10 mouse cellular contexts compared by ENCODE assay signal in the genomic region with DNA sequence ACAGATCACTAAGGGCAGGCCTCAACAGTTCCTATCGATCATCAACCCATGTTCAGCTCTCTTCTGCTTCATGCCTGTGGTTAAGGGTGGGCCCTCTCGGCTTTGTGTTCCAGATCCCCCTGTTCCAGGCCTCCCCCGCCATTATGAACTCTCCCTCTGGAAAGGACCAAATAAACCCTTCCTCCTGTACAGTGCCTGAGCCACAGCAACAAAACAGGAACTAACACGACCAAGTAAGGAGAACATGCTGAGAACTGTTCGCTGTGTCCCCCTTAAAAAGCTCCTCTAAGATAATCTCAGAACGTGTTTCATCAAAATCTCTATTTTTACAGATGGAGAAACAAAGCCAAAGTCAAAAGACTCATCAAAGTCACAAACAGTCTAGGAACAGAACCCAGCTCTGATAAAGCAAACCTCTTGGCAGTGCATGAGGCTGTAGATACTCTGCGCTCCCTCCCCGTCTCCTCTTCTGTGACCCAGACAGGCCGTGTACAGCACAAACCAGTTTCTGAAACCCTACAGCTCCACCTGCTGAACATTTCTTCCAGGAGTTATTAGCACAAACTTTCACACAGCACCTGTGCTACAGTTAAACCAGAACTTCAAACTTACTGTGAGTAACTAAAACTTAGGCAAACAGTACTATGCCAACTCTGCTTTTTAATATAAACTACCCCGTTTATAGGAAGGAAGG. TPM values are rescaled to one million over a fixed set of nuclear protein-coding genes. Genes with fewer than 3 reads are reported as not detected.
DNase-seq lines count a peak whose midpoint lies in the region; ATAC-seq lines count a peak whose summit lies in the region.
"Had no signal": no experiment of that assay in that cellular context is flagged by ENCODE, and none has a peak within 500 bp of the region (broad histone marks: within the 10 kb centered on the region; RNA-seq: fewer than 3 reads in every experiment).

No protein-coding gene starts in this region.

- H3K4me2 ChIP-seq in heart, embryonic 11.5 days, result no peak overlapping the region
- no peak overlapping the region for H3K4me2 ChIP-seq in heart, embryonic 15.5 days
- H3K4me2 ChIP-seq: limb, embryonic 15.5 days had no signal

- no peaks in the 10 kb centered on the region for H3K9me3 ChIP-seq in heart, embryonic 11.5 days (replicated peaks; ENCODE audit: control insufficient read depth, low read length)
- H3K9me3 ChIP-seq in heart, embryonic 15.5 days (replicated peaks), result no peaks in the 10 kb centered on the region
- H3K9me3 ChIP-seq: limb, embryonic 15.5 days had no signal

- peaks cover 15% of the 10 kb centered on the region for H3K4me1 ChIP-seq in heart, embryonic 11.5 days (ENCODE audit: control insufficient read depth, insufficient read depth, low read length)
- H3K4me1 ChIP-seq in heart, embryonic 15.5 days (replicated peaks), result peaks cover 27% of the 10 kb centered on the region

- ATAC-seq in heart, embryonic 11.5 days (replicated peaks; ENCODE audit: insufficient number of reproducible peaks, low FRiP score, low TSS enrichment), result no peak
- peak; percentile 83 for ATAC-seq in heart, embryonic 15.5 days (replicated peaks; ENCODE audit: insufficient number of reproducible peaks, insufficient read depth, low FRiP score, low read depth)
- peak; percentile 79 for ATAC-seq in megakaryocyte, adult 5-6 weeks (ENCODE audit: poor library complexity, severe bottlenecking)

- no peak overlapping the region for H3K27ac ChIP-seq in heart, embryonic 11.5 days (ENCODE audit: low read depth, low read length)
- H3K27ac ChIP-seq in heart, embryonic 15.5 days, result peak overlapping the region; percentile 50
- H3K27ac ChIP-seq: limb, embryonic 15.5 days had no signal

- 55% methylated on average over 10 of the region's 10 CpGs for WGBS in heart, embryonic 11.5 days (ENCODE audit: insufficient replicate concordance)
- 42% methylated on average over 10 of the region's 10 CpGs for WGBS in heart, embryonic 15.5 days

- DNase-seq in heart, adult 11 months, result peak; percentile 94
- peak; percentile 65 for DNase-seq in R1 (ENCODE audit: low read depth, low spot score)
- DNase-seq in layer of hippocampus, adult 9-10 months (ENCODE audit: low spot score), result no peak
- no peak for DNase-seq in ovary, postnatal 10 days (ENCODE audit: low spot score)
- no peak for DNase-seq in layer of hippocampus, adult 8-10 months (ENCODE audit: low spot score in 2 of 2)

- no peaks in the 10 kb centered on the region for H3K27me3 ChIP-seq in heart, embryonic 11.5 days (ENCODE audit: control insufficient read depth, insufficient read depth, low read length)
- H3K27me3 ChIP-seq in heart, embryonic 15.5 days, result no peaks in the 10 kb centered on the region
- H3K27me3 ChIP-seq: limb, embryonic 15.5 days had no signal

- peaks cover 2% of the 10 kb centered on the region; the same call in 1 of the 2 replicates for H3K36me3 ChIP-seq in heart, embryonic 11.5 days (ENCODE audit: control insufficient read depth, insufficient read depth, low read length)
- H3K36me3 ChIP-seq in heart, embryonic 15.5 days, result peaks cover 8% of the 10 kb centered on the region; the same call in 1 of the 2 replicates
- H3K36me3 ChIP-seq: limb, embryonic 15.5 days had no signal

- no peak overlapping the region for H3K9ac ChIP-seq in heart, embryonic 11.5 days (ENCODE audit: low read depth, low read length)
- no peak overlapping the region for H3K9ac ChIP-seq in heart, embryonic 15.5 days
- H3K9ac ChIP-seq: limb, embryonic 15.5 days had no signal

- no peak overlapping the region for H3K4me3 ChIP-seq in heart, embryonic 11.5 days (ENCODE audit: low read depth, low read length)
- no peak overlapping the region for H3K4me3 ChIP-seq in heart, embryonic 15.5 days
- H3K4me3 ChIP-seq: erythroblast, embryonic 14.5 days; limb, embryonic 15.5 days had no signal

RNA-seq across cellular contexts. Expression of a gene that starts 49.4 kb away (rescaled TPM):
- polyA plus RNA-seq in heart, embryonic 11.5 days (2014; fragmentation: Nextera tagmentation; extraction: Ambion mirVana), result 64.1 and 67.9 TPM in 2 replicates
- polyA plus RNA-seq in heart, embryonic 15.5 days (2015; fragmentation: Nextera tagmentation; extraction: Ambion mirVana), result 82.1 and 97.8 TPM in 2 replicates
- 41.5 and 50.7 TPM in 2 replicates for total RNA-seq in megakaryocyte, adult 5-6 weeks (2015)
- 37.2 and 39.8 TPM in 2 replicates for total RNA-seq in megakaryocyte, adult 5-6 weeks (2017)
- total RNA-seq in layer of hippocampus, adult 8-10 months (2022), result 10 to 100 TPM; 74.6 to 81.1 (median 75.5) TPM

Comparison
In these comparisons a context has a peak if more than half of its experiments do, and no peak if none do; other contexts are left out.
1. DNase-seq: peak in heart, adult 11 months (single experiment) and R1 (single experiment); none in layer of hippocampus, adult 9-10 months (single experiment), ovary, postnatal 10 days (single experiment) and layer of hippocampus, adult 8-10 months (0 of 2).